Mouse (Mus musculus) heart, embryonic 11.5 days (tissue): ENCODE measurements around the gene Enox1. TPM values are rescaled to one million over a fixed set of nuclear protein-coding genes. Genes with fewer than 3 reads are reported as not detected.
"Not testable (repeated sequence)": the region's sequence is repeated elsewhere in the genome, so short reads cannot be mapped to it uniquely, and the experiment has no call there.

Experiments
- ATAC-seq: fragments of 200-750 bp; cut with Nextera tagmentation; replicated peaks from 2 replicates; pipeline ENCODE4 v1.8.0; 2017; ENCODE audit warnings: moderate library complexity; ENCODE audit not compliant: insufficient number of reproducible peaks, low FRiP score, low TSS enrichment
- H3K27ac ChIP-seq: fragments of 300-500 bp; sonication (generic); 2 replicates; pipeline ENCODE4 v1.5.1; 2014; ENCODE audit warnings: mild to moderate bottlenecking, low read depth, low read length
- H3K27me3 ChIP-seq: fragments of 300-500 bp; sonication (generic); 2 replicates; pipeline ENCODE4 v1.6.1; 2014; ENCODE audit warnings: mild to moderate bottlenecking, low read length, mixed read lengths; ENCODE audit not compliant: control insufficient read depth, insufficient read depth
- H3K36me3 ChIP-seq: fragments of 300-500 bp; sonication (generic); 2 replicates; pipeline ENCODE4 v1.6.1; 2014; ENCODE audit warnings: mild to moderate bottlenecking, low read length, moderate library complexity, mixed read lengths; ENCODE audit not compliant: control insufficient read depth, insufficient read depth
- H3K4me1 ChIP-seq: fragments of 300-500 bp; sonication (generic); 2 replicates; pipeline ENCODE4 v1.6.1; 2014; ENCODE audit warnings: low read length; ENCODE audit not compliant: control insufficient read depth, insufficient read depth
- H3K4me2 ChIP-seq: fragments of 300-500 bp; sonication (generic); 2 replicates; pipeline ENCODE4 v1.6.1; 2014; ENCODE audit warnings: mild to moderate bottlenecking, moderate library complexity
- H3K4me3 ChIP-seq: fragments of 300-500 bp; sonication (generic); 2 replicates; pipeline ENCODE4 v1.5.1; 2014; ENCODE audit warnings: low read depth, low read length
- H3K9ac ChIP-seq: fragments of 300-500 bp; sonication (generic); 2 replicates; pipeline ENCODE4 v1.6.1; 2014; ENCODE audit warnings: mild to moderate bottlenecking, low read depth, low read length, moderate library complexity
- H3K9me3 ChIP-seq: fragments of 300-500 bp; sonication (generic); replicated peaks from 2 replicates; pipeline ENCODE4 v1.6.1; 2016; ENCODE audit warnings: low read length; ENCODE audit not compliant: control insufficient read depth
- WGBS: fragments of 180-500 bp; shearing (Covaris S2); extraction: QIAGEN DNeasy Blood & Tissue Kit; methylation state at CpG from one replicate; pipeline ENCODE4 v1.1.7; 2014; ENCODE audit not compliant: insufficient replicate concordance; 5-methylcytosine and 5-hydroxymethylcytosine counted together
- polyA plus RNA-seq: library from polyadenylated mRNA; unstranded; fragments of >200 nt; fragmentation: Nextera tagmentation; extraction: Ambion mirVana; gene quantifications from 2 replicates; pipeline ENCODE4 v1.2.1, GENCODE M21; 2014

The Enox1 gene
- polyA plus RNA-seq, result 2.3 and 3.8 TPM in 2 replicates

- peaks cover 5% of the 10 kb centered on the region; the same call in 1 of the 2 replicates for H3K27me3 ChIP-seq
- H3K27ac ChIP-seq, result no peak within 1 kb of the TSS
- H3K9me3 ChIP-seq, result no peaks in the 10 kb centered on the region
- H3K4me2 ChIP-seq, result peak within 1 kb of the TSS; percentile 100
- H3K9ac ChIP-seq, result peak within 1 kb of the TSS; percentile 68
- peak within 1 kb of the TSS; percentile 77 for H3K4me3 ChIP-seq
- no peaks in the 10 kb centered on the region for H3K36me3 ChIP-seq
- no peaks in the 10 kb centered on the region for H3K4me1 ChIP-seq
- WGBS, result under 1% methylated on average over 73 of the region's 73 CpGs
- peak; percentile 74 for ATAC-seq
Observed at GRCm38 (mm10) chr14:77156222-77156910, at the start of gene Enox1. Enox1 (plus strand) TSS chr14:77156763.

GRCm38 (mm10) chr14:77110622-77111021 lies 45.9 kb upstream of the Enox1 start:
- not testable (repeated sequence) for H3K4me1 ChIP-seq, H3K27ac ChIP-seq, H3K4me3 ChIP-seq, H3K4me2 ChIP-seq, H3K27me3 ChIP-seq, H3K9ac ChIP-seq, ATAC-seq, H3K9me3 ChIP-seq, H3K36me3 ChIP-seq
- 84% methylated on average over 5 of the region's 5 CpGs for WGBS

DNA sequence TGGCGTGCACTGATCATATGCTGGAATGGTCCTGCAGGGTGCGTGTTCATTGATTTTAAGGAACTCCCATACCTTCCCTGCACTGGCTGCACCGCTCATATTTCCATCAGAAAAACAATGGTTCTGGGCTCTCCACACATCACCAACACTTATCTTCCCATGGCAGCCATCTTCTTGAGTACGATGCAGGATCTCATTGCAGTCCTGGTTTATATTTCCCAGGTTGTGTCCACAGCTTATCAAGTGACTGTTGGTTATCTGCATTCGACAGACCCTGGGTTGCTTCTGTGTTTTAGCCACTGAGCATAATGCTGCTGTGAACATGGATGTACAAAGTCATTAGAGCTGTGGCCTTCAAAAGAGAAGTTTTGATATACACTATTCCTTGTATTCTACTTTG lies 26.0 kb upstream of the Enox1 start:
- H3K27me3 ChIP-seq, result no peaks in the 10 kb centered on the region
- 68% methylated on average over 5 of the region's 5 CpGs for WGBS
- H3K9ac ChIP-seq, result no peak overlapping the region
- no peak overlapping the region for H3K27ac ChIP-seq
- no peak overlapping the region for H3K4me2 ChIP-seq
- no peaks in the 10 kb centered on the region for H3K9me3 ChIP-seq
- no peak overlapping the region for H3K4me3 ChIP-seq
- H3K36me3 ChIP-seq, result no peaks in the 10 kb centered on the region
- peaks cover 2% of the 10 kb centered on the region; the same call in 1 of the 2 replicates for H3K4me1 ChIP-seq
- no peak for ATAC-seq

- H3K9ac ChIP-seq, result no peak overlapping the region
- no peak overlapping the region for H3K4me2 ChIP-seq
- H3K27ac ChIP-seq, result no peak overlapping the region
- H3K4me1 ChIP-seq, result peaks cover 2% of the 10 kb centered on the region; the same call in 1 of the 2 replicates
- no peaks in the 10 kb centered on the region; the same call in 1 of the 2 replicates for H3K27me3 ChIP-seq
- no peaks in the 10 kb centered on the region for H3K9me3 ChIP-seq
- H3K36me3 ChIP-seq, result no peaks in the 10 kb centered on the region
- WGBS, result 55% methylated on average over 6 of the region's 6 CpGs
- H3K4me3 ChIP-seq, result no peak overlapping the region
- ATAC-seq, result no peak
Observed at GRCm38 (mm10) chr14:77136936-77137335, 19.6 kb upstream of the Enox1 start.

- Histone ChIP-seq H3K36me3 (no peaks in the 10 kb centered on the region), H3K9me3 (no peaks in the 10 kb centered on the region), H3K27ac (no peak overlapping the region), H3K4me1 (peaks cover 7% of the 10 kb centered on the region), H3K4me2 (no peak overlapping the region), H3K9ac (no peak overlapping the region), H3K27me3 (no peaks in the 10 kb centered on the region; the same call in 1 of the 2 replicates), H3K4me3 (no peak overlapping the region)
- 34% methylated on average over 17 of the region's 17 CpGs for WGBS
- ATAC-seq, result 0 out of 2 replicates have a peak, but pooled peaks have one; percentile 49
Observed at GRCm38 (mm10) chr14:77141324-77142282, 15.0 kb upstream of the Enox1 start.

GRCm38 (mm10) chr14:77145103-77145502 lies 11.5 kb upstream of the Enox1 start:
- WGBS, result 39% methylated on average over 4 of the region's 4 CpGs
- ATAC-seq, result no peak
- H3K9ac ChIP-seq, result no peak overlapping the region
- no peak overlapping the region for H3K4me3 ChIP-seq
- no peaks in the 10 kb centered on the region for H3K27me3 ChIP-seq
- H3K4me2 ChIP-seq, result no peak overlapping the region
- H3K9me3 ChIP-seq, result no peaks in the 10 kb centered on the region
- no peaks in the 10 kb centered on the region for H3K36me3 ChIP-seq
- H3K27ac ChIP-seq, result 0 out of 2 replicates have a peak overlapping the region, but pooled peaks have one; percentile 6
- H3K4me1 ChIP-seq, result peaks cover 7% of the 10 kb centered on the region

DNA sequence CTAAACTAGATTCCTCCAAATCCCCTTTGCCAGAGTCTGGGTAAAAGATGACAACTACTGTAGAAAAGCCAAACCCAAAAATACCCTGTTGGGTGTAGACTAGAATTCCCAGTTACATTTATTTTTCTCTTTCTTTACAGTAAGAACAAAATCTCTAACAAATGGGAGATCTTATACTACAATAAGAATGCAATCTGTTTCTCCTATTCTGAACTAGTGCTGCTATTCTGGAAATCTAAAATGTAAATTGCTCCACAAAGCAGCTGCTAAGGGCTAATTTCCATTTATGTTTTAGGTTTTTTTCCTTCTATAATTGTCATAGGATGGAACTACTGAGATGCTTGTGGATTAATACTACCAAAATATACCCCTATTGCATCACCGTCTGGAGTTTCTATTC lies 8.9 kb upstream of the Enox1 start:
- Histone ChIP-seq H3K4me2 (no peak overlapping the region), H3K9ac (no peak overlapping the region), H3K4me1 (peaks cover 7% of the 10 kb centered on the region), H3K27me3 (no peaks in the 10 kb centered on the region), H3K4me3 (no peak overlapping the region), H3K9me3 (no peaks in the 10 kb centered on the region), H3K36me3 (no peaks in the 10 kb centered on the region), H3K27ac (no peak overlapping the region)
- no peak for ATAC-seq
- WGBS, result 89% methylated on average over 1 of the region's 1 CpGs

- H3K27me3 ChIP-seq, result peaks cover 5% of the 10 kb centered on the region; the same call in 1 of the 2 replicates
- no peak overlapping the region for H3K4me3 ChIP-seq
- no peaks in the 10 kb centered on the region for H3K36me3 ChIP-seq
- 76% methylated on average over 6 of the region's 6 CpGs for WGBS
- no peaks in the 10 kb centered on the region for H3K9me3 ChIP-seq
- no peak overlapping the region for H3K4me2 ChIP-seq
- H3K9ac ChIP-seq, result no peak overlapping the region
- no peaks in the 10 kb centered on the region for H3K4me1 ChIP-seq
- H3K27ac ChIP-seq, result no peak overlapping the region
- no peak for ATAC-seq
Observed at GRCm38 (mm10) chr14:77150556-77150955, 6.0 kb upstream of the Enox1 start.
